In the genomic region with DNA sequence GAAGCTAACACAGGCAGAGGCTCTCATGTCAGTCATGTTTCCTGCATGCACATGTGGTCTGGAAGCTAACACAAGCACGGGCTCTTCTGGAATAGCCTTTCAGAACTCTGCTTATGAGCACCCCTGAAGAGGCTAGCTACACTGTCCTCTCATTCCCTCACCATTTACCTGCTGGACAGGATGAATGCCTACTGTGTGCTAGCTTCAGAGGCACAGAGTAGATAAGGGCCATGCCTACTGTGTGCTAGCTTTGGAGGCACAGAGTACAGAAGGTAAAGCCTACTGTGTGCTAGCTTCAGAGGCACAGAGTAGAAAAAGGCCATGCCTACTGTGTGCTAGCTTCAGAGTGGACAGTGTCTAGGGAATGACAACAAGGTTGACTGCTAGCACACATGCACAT, we compare ENCODE assay signal across 20 mouse cellular contexts. TPM values are rescaled to one million over a fixed set of nuclear protein-coding genes. Genes with fewer than 3 reads are reported as not detected.
"Had no signal": no experiment of that assay in that cellular context is flagged by ENCODE, and none has a peak within 500 bp of the region (broad histone marks: within the 10 kb centered on the region; RNA-seq: fewer than 3 reads in every experiment).

No protein-coding gene starts in this region.

- H3K4me3 ChIP-seq: lung, embryonic 15.5 days; midbrain, embryonic 13.5 days; midbrain, embryonic 15.5 days; neural tube, embryonic 12.5 days; stomach, embryonic 15.5 days had no signal

- H3K4me2 ChIP-seq: lung, embryonic 15.5 days; midbrain, embryonic 11.5 days; midbrain, embryonic 13.5 days; midbrain, embryonic 15.5 days; neural tube, embryonic 12.5 days; stomach, embryonic 15.5 days had no signal

- H3K27ac ChIP-seq: lung, embryonic 15.5 days; macrophage; midbrain, embryonic 13.5 days; midbrain, embryonic 15.5 days; neural tube, embryonic 12.5 days; stomach, embryonic 15.5 days; stomach, postnatal 0 days had no signal

- H3K9me3 ChIP-seq: lung, embryonic 15.5 days; midbrain, embryonic 13.5 days; midbrain, embryonic 15.5 days; neural tube, embryonic 12.5 days; stomach, embryonic 15.5 days had no signal

- H3K36me3 ChIP-seq: lung, embryonic 15.5 days; midbrain, embryonic 15.5 days; neural tube, embryonic 12.5 days; stomach, embryonic 15.5 days had no signal

- ATAC-seq: liver, postnatal 0 days; lung, postnatal 0 days; midbrain, embryonic 13.5 days; midbrain, embryonic 15.5 days had no signal

- H3K4me1 ChIP-seq: lung, embryonic 15.5 days; neural tube, embryonic 12.5 days; stomach, embryonic 15.5 days had no signal

- H3K9ac ChIP-seq: liver, postnatal 0 days; lung, embryonic 15.5 days; midbrain, embryonic 13.5 days; midbrain, embryonic 15.5 days; neural tube, embryonic 12.5 days; stomach, embryonic 15.5 days had no signal

- H3K27me3 ChIP-seq: lung, embryonic 15.5 days; midbrain, embryonic 13.5 days; midbrain, embryonic 15.5 days; neural tube, embryonic 12.5 days; stomach, embryonic 15.5 days had no signal

- DNase-seq: liver, postnatal 0 days; lung, adult 2 months; lung, postnatal 14 days; right cerebral cortex, postnatal 14 days; thymus, adult 2 months; thymus, postnatal 25 days; thymus, postnatal 4 days had no signal

RNA-seq across cellular contexts. Expression of a gene that starts 7.8 kb away (rescaled TPM):
- total RNA-seq: monocyte, adult 5-6 weeks; neutrophil, adult 5-6 weeks had no signal
- polyA plus RNA-seq: lung, adult 2 months; lung, embryonic 15.5 days; lung, postnatal 0 days; macrophage; stomach, embryonic 15.5 days; stomach, postnatal 0 days; thymus, adult 2 months; urinary bladder, adult 2 months had no signal

RNA-seq across cellular contexts. Expression of a gene that starts 8.1 kb away (rescaled TPM):
- total RNA-seq: monocyte, adult 5-6 weeks; neutrophil, adult 5-6 weeks had no signal
- polyA plus RNA-seq: liver, postnatal 0 days; lung, postnatal 0 days; macrophage; spleen, adult 2 months had no signal
